Mouse (Mus musculus): Measurements from ENCODE around the gene Dpm3.

DNA sequence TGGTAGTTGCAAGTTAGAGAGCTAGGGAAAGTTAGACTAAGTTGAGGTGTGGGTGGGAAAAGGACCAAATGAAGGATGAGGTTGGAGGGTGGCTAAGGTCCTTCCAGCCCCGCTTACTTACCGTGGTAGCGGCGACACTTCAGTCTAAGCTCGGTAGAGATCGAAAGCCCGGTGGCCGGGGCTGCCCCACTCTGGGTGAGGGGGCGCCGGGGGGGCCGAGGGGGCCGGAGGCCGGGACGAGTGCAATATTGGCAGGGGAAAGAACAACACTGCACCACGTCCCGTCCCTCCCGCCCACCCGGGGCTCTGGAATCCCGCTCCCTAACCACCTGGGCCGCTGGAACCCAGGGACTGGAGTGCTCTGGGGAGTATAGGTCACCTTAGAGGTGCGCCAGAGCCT, 32.3 kb upstream of the Dpm3 start, which contains the start of gene Mtx1:
- TF ChIP-seq POLR2A (IDR thresholded peaks at IDR 0.05; ENCODE audit: low read depth, low read length) (no peak), CTCF (IDR thresholded peaks at IDR 0.05; ENCODE audit: extremely low read depth, insufficient read depth, insufficient read length, insufficient replicate concordance) (no peak)

Measured in spleen, adult 2 months (tissue).